Comparison of ENCODE assay signal across 8 mouse cellular contexts in genomic region chr7:92637021-92637625, GRCm38 (mm10). TPM values are rescaled to one million over a fixed set of nuclear protein-coding genes. Genes with fewer than 3 reads are reported as not detected.
DNase-seq lines count a peak whose midpoint lies in the region; ATAC-seq and TF ChIP-seq lines count a peak whose summit lies in the region.

Gene Ankrd42 (minus strand): TSS chr7:92637142.

- DNase-seq in A20 (ENCODE audit: low read depth, low spot score), result peak; percentile 89
- peak; percentile 86 to 93 for DNase-seq in heart, adult 9 months (ENCODE audit: low spot score in 2 of 2)
- peak; percentile 58 to 86 for DNase-seq in monocyte, adult 2 months (ENCODE audit: low read depth in 1 of 2, low spot score in 2 of 2)
- DNase-seq in spleen, postnatal 36 days (ENCODE audit: low spot score in 2 of 2), result peak; percentile 81 to 88

- peak within 1 kb of the TSS; percentile 78 for H3K9ac ChIP-seq in kidney, embryonic 14.5 days (ENCODE audit: low read depth, low read length)
- H3K9ac ChIP-seq in limb, embryonic 15.5 days, result peak within 1 kb of the TSS; percentile 73

- peaks cover 7% of the 10 kb centered on the region; the same call in 1 of the 2 replicates for H3K36me3 ChIP-seq in kidney, embryonic 14.5 days (ENCODE audit: control insufficient read depth, insufficient read depth, low read length)
- peaks cover 8% of the 10 kb centered on the region; the same call in 1 of the 2 replicates for H3K36me3 ChIP-seq in limb, embryonic 15.5 days

- H3K27me3 ChIP-seq in kidney, embryonic 14.5 days (ENCODE audit: control insufficient read depth, insufficient read depth, low read length), result no peaks in the 10 kb centered on the region
- no peaks in the 10 kb centered on the region for H3K27me3 ChIP-seq in limb, embryonic 15.5 days

- H3K27ac ChIP-seq in bone marrow macrophage, adult 2 months (ENCODE audit: insufficient read depth, low read depth, low read length), result peak within 1 kb of the TSS; percentile 73
- H3K27ac ChIP-seq in embryonic fibroblast, embryonic 13.5 days (ENCODE audit: insufficient read depth, low read length), result peak within 1 kb of the TSS; percentile 58
- H3K27ac ChIP-seq in kidney, embryonic 14.5 days (ENCODE audit: low read depth, low read length), result peak within 1 kb of the TSS; percentile 76
- peak within 1 kb of the TSS; percentile 84 for H3K27ac ChIP-seq in limb, embryonic 15.5 days

- WGBS in kidney, embryonic 14.5 days, result under 1% methylated on average over 44 of the region's 44 CpGs
- under 1% methylated on average over 44 of the region's 44 CpGs for WGBS in limb, embryonic 15.5 days

- no peaks in the 10 kb centered on the region; the same call in 1 of the 2 replicates for H3K4me1 ChIP-seq in bone marrow macrophage, adult 2 months (ENCODE audit: control insufficient read depth, insufficient read depth, low read length)
- no peaks in the 10 kb centered on the region for H3K4me1 ChIP-seq in embryonic fibroblast, embryonic 13.5 days (ENCODE audit: control insufficient read depth, insufficient read depth, low read length)
- H3K4me1 ChIP-seq in kidney, embryonic 14.5 days (ENCODE audit: control insufficient read depth, insufficient read depth, low read length), result peaks cover 8% of the 10 kb centered on the region; the same call in 1 of the 2 replicates
- peaks cover 12% of the 10 kb centered on the region for H3K4me1 ChIP-seq in limb, embryonic 15.5 days

- peak; percentile 98 for ATAC-seq in kidney, embryonic 14.5 days (ENCODE audit: low FRiP score, low TSS enrichment)
- ATAC-seq in limb, embryonic 15.5 days (ENCODE audit: insufficient number of reproducible peaks, low FRiP score, low TSS enrichment, low read depth), result peak; percentile 94

- H3K9me3 ChIP-seq in kidney, embryonic 14.5 days (ENCODE audit: control insufficient read depth, low read length), result no peaks in the 10 kb centered on the region
- no peaks in the 10 kb centered on the region for H3K9me3 ChIP-seq in limb, embryonic 15.5 days

- TF ChIP-seq POLR2A in bone marrow macrophage, adult 2 months (IDR thresholded peaks at IDR 0.05; ENCODE audit: borderline replicate concordance, low read depth, low read length), result no peak
- TF ChIP-seq POLR2A in embryonic fibroblast, embryonic 13.5 days (IDR thresholded peaks at IDR 0.05; ENCODE audit: low read depth, low read length), result peak; percentile 79

- peak within 1 kb of the TSS; percentile 99 for H3K4me2 ChIP-seq in kidney, embryonic 14.5 days (replicated peaks; ENCODE audit: low read depth, low read length)
- peak within 1 kb of the TSS; percentile 95 for H3K4me2 ChIP-seq in limb, embryonic 15.5 days

- TF ChIP-seq CTCF in bone marrow macrophage, adult 2 months (IDR thresholded peaks at IDR 0.05; ENCODE audit: low read depth, low read length), result peak; percentile 21; the same call in 1 of the 2 replicates
- no peak for TF ChIP-seq CTCF in embryonic fibroblast, embryonic 13.5 days (IDR thresholded peaks at IDR 0.05; ENCODE audit: borderline replicate concordance, insufficient read depth, low read length)

- H3K4me3 ChIP-seq in bone marrow macrophage, adult 2 months (ENCODE audit: insufficient read depth, low read length), result peak within 1 kb of the TSS; percentile 94
- H3K4me3 ChIP-seq in embryonic fibroblast, embryonic 13.5 days (ENCODE audit: insufficient read depth, low read length), result peak within 1 kb of the TSS; percentile 92
- peak within 1 kb of the TSS; percentile 89 for H3K4me3 ChIP-seq in kidney, embryonic 14.5 days (ENCODE audit: low read length)
- H3K4me3 ChIP-seq in limb, embryonic 15.5 days, result peak within 1 kb of the TSS; percentile 71

RNA-seq across cellular contexts. Expression of gene Ankrd42, which starts in this region (rescaled TPM):
- polyA plus RNA-seq in bone marrow macrophage, adult 2 months (2012; ENCODE audit: insufficient read depth, insufficient read length, missing spikeins), result 0.39 and 1.0 TPM in 2 replicates
- 7.5 and 8.8 TPM in 2 replicates for polyA plus RNA-seq in embryonic fibroblast, embryonic 13.5 days (2011; ENCODE audit: insufficient read length, low read depth, missing spikeins)
- polyA plus RNA-seq in kidney, embryonic 14.5 days (2014; fragmentation: Nextera tagmentation; extraction: Ambion mirVana), result 3.9 and 6.6 TPM in 2 replicates
- 5.7 and 6.1 TPM in 2 replicates for polyA plus RNA-seq in limb, embryonic 15.5 days (2015; fragmentation: Nextera tagmentation; extraction: Ambion mirVana)

Comparison
In these comparisons a context has a peak if more than half of its experiments do, and no peak if none do; other contexts are left out.
1. Peak in every context shown above with its lines: DNase-seq, ATAC-seq, H3K4me3 ChIP-seq and H3K27ac ChIP-seq.